Mouse (Mus musculus) layer of hippocampus, postnatal 10 days (tissue): Measurements from ENCODE around the gene Rorb. TPM values are rescaled to one million over a fixed set of nuclear protein-coding genes. Genes with fewer than 3 reads are reported as not detected.

ENCODE experiments used
- DNase-seq, 2 experiments: peaks; one replicate each; pipeline ENCODE4 v3.0.0; 2021; ENCODE audit warnings: low spot score in 2 of 2
- total RNA-seq, 2 experiments: library from RNA; stranded (reverse); gene quantifications; 2 replicates each; pipeline ENCODE4 v1.2.3; 2021

The Rorb gene
- total RNA-seq, 2 experiments from 2014 or later: 16.3 to 16.7 TPM

DNA sequence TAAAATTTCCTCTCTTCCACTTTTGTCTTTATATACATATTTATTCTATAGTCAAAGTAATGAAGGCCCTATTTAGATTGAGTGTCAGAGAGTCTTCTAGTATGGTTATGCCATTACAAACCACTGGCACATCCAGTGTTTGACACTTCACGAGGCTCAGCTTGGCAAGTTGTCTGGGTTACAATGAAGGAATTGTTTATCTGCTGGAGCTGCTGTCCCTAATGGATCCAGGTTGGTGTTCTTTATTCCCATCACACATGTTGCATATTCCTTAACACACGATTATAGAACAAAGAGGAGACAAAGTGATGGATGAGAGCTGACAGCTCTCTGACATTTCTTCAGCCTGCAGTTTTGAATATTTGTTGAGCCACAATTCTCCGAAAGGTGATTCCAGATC, 77.0 kb downstream of the Rorb start:
- no peak for DNase-seq

GRCm38 (mm10) chr19:19005144-19005543, 105.9 kb downstream of the Rorb start:
- DNase-seq: peak; percentile 11 to 45

DNA sequence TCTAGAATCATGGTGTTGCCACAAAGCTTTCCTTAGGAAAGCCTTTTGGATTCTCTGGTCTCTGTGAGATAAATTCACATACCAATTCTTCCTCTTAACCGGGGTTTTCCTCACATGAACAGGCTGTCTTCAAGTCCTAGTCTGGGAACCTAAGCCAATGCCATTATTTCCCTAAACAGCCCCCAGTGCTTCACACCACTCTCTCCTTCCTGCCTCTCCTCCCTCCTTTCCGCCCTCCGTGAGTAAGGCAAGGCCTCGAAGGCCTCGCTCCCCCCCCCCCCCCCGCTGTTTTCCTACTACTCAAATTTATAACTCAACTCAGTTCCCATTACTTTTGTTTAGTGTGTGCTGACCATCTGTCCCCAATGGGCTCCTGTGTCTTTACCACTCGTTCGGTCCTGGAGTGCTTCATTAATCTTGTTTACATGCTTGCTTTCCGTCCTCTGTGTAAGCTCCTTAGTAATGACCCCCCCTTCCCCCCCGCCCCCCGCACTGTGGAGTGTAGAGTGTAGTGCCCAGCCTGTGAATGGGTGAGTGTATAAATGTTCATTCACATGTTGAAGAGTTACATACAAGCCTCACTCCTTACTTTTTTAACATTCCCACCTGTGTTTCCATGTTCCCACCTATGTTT, 106.9 kb downstream of the Rorb start:
- DNase-seq: no peak

DNA sequence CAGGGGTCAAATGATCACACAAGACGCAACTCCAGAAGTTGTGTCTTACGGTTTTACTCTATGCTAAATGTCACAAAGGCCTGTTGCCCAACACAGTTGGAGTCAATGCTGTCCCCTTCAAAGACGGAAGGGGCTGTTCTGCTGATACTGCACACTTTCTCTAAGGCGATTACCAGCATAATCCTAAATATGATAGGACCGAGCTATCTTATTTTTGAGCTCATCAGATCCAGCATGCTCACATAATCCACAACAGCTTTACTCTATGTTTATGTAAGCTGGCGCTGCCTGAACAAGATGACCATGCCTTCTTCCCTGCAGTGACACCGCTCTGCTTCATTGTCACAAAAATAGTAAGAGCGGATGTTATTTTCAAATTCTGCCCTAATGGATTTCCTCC, 112.0 kb downstream of the Rorb start:
- no peak for DNase-seq

GRCm38 (mm10) chr19:18997711-18998110, 113.3 kb downstream of the Rorb start:
- no peak for DNase-seq

DNA sequence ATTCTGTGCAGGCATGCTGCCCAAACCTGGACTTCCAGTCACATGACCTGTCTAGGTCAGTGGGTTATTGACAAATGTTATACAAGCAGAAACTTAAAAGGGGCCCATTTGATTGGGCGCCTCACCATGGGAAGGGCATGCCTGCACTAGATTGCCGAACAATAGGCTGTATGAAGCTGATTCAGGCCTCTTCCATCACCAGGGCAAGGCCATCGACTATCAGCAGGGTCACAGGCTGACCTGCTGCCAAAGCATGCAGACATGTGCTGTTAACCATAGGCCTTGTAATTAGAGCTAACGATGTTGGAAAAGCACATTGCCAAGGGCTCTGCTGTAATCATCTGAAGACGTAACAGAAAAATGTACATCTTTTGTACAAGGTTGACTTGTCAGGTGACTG, 131.0 kb downstream of the Rorb start:
- no peak for DNase-seq

- DNase-seq: peak; percentile 30 to 61
These were observed 136.0 kb downstream of the Rorb start for GRCm38 (mm10) chr19:18974796-18975660.

DNA sequence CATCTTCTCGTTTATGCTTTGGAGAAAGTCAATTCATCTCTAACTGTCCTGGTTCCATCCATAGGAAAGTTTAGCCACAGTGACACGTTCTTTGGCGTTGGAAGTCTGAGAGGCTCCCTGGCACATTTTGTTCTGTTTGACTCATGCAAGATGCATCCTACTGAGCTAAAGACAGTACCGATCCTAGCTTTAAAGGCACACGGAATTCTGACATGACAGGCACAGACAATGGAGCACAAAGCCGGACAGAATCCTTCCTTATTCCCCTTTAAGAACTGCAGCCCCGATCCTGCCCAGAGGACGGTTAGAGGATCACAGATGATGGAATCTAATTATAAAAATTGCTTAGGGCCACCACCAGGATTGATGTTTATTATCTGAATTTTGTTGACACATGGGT, 141.6 kb downstream of the Rorb start:
- no peak for DNase-seq

GRCm38 (mm10) chr19:18967307-18967706, 143.7 kb downstream of the Rorb start:
- no peak for DNase-seq

DNA sequence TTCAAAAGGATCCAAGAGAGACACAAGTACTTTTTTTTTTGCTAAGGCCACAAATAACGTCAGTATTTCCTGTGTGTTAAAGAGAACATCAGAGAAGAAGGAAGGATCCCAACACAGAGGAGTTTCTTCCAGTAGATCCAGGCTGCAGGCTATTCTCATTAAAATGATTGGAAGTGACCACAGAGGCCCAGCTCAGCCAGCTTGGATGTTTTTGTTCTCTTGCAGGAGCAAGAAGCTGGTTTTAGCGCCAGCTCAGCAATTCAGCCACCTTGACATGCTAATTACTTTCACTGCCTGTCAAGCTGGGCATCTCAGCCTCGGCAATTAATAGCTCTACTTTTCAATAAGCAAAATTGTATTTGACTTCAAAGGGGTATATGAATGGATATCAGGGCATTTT, 151.1 kb downstream of the Rorb start:
- no peak for DNase-seq

DNA sequence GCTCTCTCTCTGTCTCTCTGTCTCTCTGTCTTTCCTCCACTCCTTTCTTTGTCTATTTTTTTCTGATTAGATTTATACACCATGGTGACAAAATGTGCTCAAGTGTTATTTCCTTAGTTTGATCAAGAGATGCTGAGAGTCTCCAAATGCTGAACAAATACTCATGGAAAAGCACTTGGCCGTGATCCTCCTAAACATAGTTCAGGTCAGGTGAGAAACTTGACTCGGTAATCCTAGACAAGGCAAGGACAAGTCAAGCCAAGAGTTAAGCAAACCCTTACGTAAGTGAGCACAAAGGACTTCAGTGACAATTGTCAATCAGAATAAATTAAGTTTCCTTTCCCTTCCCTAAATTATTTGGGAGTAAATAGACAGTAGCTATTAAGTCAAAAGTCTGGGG, 158.2 kb downstream of the Rorb start:
- no peak for DNase-seq

- DNase-seq: no peak
These were observed 163.8 kb downstream of the Rorb start for GRCm38 (mm10) chr19:18947193-18947592.

DNA sequence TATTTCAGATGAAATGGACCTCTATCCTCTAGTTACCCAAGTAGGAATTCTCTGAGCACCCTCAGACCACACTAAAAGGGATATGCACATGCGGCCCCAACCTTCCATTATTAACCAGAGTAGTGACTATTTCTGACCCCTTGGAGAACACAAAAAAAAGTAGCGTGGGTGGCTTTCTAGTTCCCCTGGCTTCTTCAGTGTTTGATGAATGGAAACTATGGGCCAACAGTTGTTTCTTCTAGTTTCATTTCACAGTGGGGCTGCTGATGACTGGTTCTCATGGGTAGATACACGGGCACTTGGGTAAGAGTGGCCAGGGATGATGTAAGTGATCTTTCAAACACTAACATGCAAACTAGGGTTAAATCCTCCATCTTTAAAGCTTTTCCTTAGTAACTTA, 165.7 kb downstream of the Rorb start:
- DNase-seq: no peak

- DNase-seq: no peak
These were observed 169.6 kb downstream of the Rorb start for GRCm38 (mm10) chr19:18941391-18941790.

DNA sequence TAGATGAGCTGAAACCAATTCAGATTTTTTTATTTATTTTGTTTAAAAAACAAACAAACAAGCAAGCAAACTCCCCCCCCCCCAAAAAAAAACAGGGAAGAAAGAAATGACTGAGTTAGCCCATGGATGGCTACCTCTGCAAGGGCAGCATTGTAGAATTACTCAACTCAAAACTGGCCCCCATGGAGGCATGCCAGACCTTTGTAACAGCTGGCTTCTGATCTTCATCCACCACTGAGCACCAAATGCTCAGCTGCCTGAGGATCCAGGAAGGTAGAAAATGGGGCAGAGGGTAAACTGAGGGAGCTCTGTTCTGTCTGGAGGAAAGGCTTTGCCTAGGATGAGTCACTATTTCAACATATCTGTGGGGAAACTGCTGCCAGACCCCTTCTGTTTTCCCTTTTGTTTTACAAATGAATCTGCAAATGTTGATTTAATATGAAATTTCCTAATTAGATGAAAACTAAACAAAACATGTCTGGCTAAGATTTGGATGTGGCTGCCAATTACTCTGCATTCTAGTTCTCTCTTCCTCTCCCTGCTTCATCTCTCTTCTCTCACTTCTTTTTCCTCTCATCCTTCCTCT, 199.1 kb downstream of the Rorb start:
- no peak for DNase-seq

- DNase-seq: no peak
These were observed 201.4 kb downstream of the Rorb start for GRCm38 (mm10) chr19:18909641-18910040.

DNA sequence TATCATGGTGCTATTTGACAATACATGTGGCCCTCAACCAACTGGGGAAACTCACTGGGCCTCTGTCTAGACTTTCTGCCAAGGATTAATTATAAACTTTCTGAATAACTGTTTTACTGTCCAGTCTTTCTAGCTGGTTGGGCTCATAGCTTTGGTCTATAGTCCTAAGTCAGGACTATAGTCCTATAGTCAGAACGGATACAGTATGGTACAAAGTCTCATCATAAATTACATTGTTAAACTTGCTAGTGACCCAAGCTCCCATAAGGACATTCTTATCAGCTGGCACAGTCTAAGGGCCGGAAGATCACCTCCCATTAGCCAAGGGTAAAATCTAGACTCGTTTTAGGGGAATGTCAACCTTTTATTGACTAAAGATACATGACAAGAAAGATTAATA, 205.5 kb downstream of the Rorb start:
- DNase-seq: no peak

- DNase-seq: peak in 1 of 2 experiments; percentile 14
These were observed 208.3 kb downstream of the Rorb start for GRCm38 (mm10) chr19:18902694-18903067.

DNA sequence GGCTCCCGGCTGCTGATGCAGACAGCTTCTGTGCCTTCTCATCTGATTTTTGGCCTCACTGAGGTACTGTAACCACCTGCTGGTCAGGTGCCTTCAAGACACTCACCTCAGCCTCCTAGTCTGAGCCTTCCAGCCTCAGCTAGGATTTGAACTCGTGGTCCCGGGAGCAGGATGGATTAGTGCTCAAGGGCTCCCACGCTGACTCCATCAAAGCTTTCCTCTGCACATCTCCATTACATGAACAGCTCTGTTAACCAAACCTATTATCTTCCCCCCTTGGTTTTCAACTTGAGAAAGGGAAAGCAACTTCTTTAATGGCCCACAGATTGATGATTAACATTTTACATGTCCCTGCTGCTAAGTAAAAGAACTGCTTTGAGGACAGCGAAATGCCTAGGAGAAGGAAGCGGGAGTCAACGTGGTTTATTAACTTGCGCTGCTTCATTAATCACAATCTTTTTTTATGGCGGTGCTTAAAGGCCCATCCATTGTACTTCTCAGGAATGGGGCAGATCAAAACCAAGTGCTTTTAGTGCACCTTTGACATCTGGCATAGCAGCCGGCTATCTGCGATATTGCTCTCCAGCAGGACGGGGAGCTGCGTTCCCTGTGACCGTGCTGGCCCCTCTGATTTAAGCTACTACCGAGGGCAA, 208.8 kb downstream of the Rorb start:
- DNase-seq: no peak

GRCm38 (mm10) chr19:18898238-18898637, 212.8 kb downstream of the Rorb start:
- DNase-seq: no peak

DNA sequence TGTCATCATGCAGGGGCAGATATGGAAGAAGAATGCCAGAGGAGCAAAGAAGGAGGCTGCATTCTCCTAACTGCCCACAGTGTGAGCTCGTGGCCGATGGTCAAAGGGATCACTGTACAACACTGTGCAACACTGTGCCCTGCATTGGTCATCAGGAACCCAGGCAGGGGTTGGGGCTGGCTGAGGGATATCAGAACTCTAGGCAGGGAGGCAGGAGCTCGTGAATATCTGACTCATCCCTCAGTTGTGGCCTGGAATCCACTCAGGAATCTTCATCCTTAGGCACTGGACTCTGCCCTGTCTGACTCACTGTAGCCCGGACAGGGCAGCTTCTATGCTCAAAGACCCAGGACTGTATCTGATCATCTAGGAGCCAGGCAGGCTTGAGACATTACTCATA, 220.8 kb downstream of the Rorb start:
- DNase-seq: no peak

DNA sequence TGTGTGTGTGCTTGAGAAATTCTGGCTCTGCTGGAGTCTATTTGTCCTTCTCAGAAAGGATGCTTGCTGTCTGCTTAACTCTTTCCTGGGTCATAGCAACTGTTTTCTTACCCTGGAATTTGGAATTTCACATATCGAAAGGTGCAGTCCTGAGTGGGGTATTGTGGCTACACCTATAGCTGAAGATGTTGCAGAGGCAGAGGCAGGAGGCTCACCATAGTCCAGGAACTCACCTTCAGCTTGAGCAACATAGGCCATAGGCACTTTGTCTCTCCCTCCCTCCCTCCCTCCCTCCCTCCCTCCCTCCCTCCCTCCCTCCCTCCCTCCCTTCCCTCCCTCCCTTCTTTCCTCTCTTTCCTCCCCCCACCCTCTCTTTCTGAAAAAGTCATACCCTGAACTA, 221.4 kb downstream of the Rorb start:
- DNase-seq: no peak
